Mouse (Mus musculus): ENCODE data around the gene Rbms3.

DNA sequence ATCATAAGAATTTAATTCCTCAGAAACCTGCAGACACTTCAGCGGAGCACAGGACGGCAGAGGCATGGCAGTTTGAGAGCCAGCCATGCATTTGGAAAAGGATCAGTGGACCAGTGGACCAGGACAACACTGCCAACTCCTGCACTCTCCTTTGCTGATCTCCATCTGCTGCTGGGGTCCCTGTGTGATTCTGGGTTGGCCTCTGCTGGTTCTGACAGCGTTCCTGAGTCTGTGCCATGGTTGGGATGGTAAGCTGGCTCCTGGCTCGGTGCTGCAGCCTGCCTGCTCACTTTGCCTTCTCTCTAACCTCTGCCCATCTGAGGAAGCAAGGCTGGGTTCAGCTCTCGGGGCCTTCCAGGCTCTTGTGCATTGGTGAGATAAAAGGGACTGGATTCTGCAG, 28.9 kb downstream of the Rbms3 start:
- no peak for TF ChIP-seq NRF1 (IDR thresholded peaks at IDR 0.05; ENCODE audit: low read depth, low read length)
- no peak for TF ChIP-seq MAX (IDR thresholded peaks at IDR 0.05; ENCODE audit: low read length)
- no peak for TF ChIP-seq ZC3H11A (IDR thresholded peaks at IDR 0.05; ENCODE audit: low read depth, low read length)
